Mouse (Mus musculus): ENCODE measurements around the gene Tas1r3.

Gene Tas1r3

GRCm38 (mm10) chr4:155886330-155886729 lies 23.2 kb upstream of the Tas1r3 start:
- no peak for DNase-seq

GRCm38 (mm10) chr4:155883587-155883986 lies 20.4 kb upstream of the Tas1r3 start:
- DNase-seq, result no peak

GRCm38 (mm10) chr4:155871404-155871803 lies 8.2 kb upstream of the Tas1r3 start:
- DNase-seq, result no peak

- peak; percentile 97 for DNase-seq
These were observed 6.3 kb upstream of the Tas1r3 start, which contains the start of the genes Cptp and Ints11 for GRCm38 (mm10) chr4:155869317-155870033. TSS of gene Cptp (minus strand) at chr4:155869440. TSS of gene Ints11 (plus strand) at chr4:155869546.

- no peak for DNase-seq
These were observed 5.6 kb upstream of the Tas1r3 start for GRCm38 (mm10) chr4:155868614-155869298.

GRCm38 (mm10) chr4:155861787-155862186 lies 1.4 kb downstream of the Tas1r3 start:
- DNase-seq, result peak in 1 of 2 experiments; percentile 10

GRCm38 (mm10) chr4:155859318-155859717 lies 3.8 kb downstream of the Tas1r3 start:
- DNase-seq, result peak; percentile 8 to 28

DNA sequence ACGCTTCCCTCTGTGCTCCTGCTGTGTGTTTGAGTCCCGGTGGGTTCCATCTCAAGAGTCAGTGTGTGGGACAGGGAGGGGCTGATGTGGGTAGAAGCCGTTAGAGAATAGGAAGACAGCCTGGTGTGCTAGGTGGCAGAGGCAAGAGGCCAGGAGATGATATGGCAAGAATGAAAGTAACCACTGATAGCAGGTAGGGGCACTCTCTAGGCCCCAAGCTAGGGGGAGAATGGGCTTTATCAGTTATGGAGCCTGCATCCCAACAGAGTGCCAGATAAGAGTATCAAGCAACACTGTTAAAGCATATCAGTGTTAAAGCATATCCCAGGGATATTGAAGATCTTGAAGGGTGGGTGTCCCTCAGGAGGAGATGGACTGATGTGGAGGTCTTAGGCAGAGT lies 6.3 kb downstream of the Tas1r3 start:
- DNase-seq, result no peak

GRCm38 (mm10) chr4:155856071-155856470 lies 7.1 kb downstream of the Tas1r3 start:
- DNase-seq, result no peak

DNA sequence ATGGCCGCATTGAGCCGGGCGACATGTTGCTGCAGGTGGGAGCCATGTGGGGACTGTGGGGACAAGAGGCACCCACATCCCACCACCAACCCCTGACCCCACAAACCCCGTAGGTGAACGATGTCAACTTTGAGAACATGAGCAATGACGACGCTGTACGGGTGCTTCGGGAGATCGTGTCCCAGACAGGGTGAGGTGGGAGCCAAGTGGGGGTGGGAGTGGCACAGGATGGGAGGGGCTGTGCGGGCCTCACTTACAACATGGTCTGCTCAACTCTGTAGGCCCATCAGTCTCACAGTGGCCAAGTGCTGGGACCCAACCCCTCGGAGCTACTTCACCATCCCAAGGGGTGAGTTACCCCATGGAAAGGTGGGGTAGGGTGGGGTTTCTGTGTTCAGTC lies 8.2 kb downstream of the Tas1r3 start:
- DNase-seq, result no peak

GRCm38 (mm10) chr4:155853421-155853820 lies 9.7 kb downstream of the Tas1r3 start:
- DNase-seq, result no peak

GRCm38 (mm10) chr4:155851951-155852411 lies 11.2 kb downstream of the Tas1r3 start:
- peak; percentile 77 to 79 for DNase-seq

- no peak for DNase-seq
These were observed 11.8 kb downstream of the Tas1r3 start for GRCm38 (mm10) chr4:155851368-155851767.

- no peak for DNase-seq
These were observed 13.2 kb downstream of the Tas1r3 start for GRCm38 (mm10) chr4:155849792-155850451.

DNA sequence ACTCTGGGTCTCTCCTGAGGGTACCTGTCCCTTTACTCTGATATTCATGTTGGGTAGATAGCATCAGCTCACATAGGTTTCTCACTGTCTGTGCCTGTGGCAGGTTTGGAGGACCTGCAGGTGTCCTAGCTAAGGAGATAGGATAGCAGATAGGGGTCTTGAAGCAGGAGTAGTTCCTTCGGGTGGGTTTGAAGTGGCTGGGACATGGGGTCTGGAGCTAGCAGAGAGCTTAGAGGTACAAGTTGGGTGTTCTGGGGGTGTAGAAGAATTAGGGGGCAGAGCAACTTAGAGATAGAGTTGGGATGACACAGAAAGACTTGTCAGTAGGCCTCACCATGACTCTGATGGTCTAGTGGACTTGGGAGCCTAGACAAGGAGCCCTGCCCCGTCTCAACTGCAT lies 13.8 kb downstream of the Tas1r3 start:
- no peak for DNase-seq

DNA sequence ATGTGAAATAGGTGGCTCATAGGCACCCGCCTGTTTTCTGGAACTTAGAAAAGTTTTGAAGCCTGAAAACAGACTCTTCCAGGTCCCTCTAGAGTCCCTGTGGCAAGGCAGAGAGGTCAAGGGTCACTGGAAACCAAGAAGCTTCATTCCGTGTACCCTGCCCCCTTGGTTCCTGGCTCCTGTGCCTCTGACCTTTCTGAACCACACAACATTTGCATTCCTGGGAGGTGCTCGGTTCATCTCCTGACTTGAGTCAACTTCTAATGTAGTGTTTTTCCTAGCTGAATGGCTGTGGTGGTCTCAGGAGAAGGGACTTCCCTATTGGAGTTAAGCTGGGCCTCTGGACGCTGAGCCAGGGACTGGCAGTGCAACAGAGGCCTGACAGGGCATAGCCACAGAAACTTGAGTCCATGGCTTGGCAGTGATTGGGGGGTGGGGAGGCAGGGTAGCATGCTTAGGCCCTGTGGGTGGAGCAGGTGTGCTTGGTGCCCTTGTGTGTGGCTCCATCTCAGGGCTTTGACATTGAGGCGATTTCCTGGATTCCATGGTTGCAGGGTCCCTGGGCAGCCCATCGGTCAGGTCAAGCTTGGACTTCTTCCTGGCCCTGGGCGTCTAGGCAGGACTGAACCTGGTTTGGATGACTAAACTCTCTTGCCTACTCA lies 14.6 kb downstream of the Tas1r3 start:
- DNase-seq, result no peak

DNA sequence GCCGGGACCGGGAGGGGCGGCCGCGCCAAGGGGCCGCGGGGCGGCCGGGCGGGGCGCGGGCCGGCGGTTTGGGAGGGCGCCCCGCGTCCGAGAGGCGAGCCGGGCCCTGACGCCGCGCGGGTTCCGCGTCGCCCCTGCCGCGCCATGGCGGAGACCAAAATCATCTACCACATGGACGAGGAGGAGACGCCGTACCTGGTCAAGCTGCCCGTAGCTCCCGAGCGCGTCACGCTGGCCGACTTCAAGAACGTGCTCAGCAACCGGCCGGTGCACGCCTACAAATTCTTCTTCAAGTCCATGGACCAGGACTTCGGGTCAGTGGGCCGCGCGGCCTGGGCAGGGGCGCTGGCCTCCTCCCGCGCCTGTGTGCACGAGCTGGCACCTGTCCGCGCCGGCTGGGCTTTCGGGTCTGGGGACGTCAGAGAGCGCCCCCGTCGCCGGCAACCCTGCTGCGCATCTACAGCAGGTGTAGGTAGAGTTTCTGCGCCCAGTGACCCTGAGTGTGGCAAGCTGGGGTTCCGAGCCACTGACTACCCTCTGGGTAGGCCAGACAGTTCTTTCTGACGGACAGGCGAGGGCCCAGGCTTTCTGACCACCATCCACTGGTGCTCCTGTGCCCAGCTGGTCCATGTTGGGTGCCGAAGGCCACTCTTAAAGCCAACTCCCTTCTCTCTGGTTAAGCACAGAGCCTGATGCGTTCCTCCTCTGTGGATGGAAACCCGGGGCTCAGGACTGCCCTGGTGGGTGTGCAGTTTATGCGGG lies 15.4 kb downstream of the Tas1r3 start:
- peak; percentile 66 to 71 for DNase-seq

DNA sequence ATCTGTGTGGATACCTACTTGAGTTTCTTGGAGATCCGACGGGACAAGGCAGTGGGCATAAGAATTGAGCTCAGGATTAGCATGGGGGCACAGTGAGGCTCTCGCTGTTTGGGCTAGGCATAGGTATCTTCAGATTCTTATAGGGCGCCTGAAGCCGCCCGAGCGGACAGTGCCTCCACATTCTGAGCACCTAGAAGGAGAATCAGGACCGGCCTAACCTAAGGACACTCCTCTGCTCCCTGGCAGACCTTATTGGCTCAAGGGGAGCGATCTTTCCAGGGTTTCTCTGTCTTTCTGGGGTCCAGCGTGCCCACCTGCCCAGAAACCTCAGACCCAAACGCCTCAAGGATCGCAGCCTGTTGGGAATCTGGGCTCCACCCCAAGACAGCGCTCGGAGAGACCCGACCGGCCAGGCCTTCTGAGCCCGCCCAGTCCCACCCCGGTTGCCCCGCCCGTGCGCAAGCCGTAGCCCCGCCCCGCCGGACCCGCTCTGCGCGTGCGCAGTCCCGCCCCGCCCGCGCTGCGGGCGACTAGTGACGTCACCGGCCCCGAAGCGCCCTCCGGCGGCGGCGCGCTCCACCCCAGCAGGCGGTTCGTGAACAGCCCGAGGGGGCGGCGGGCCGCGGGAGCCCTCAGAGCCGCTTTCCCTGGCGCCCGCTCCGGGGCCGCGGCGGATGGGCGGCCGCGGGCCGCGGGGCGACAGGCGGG lies 16.1 kb downstream of the Tas1r3 start, which contains the start of gene Dvl1:
Gene Dvl1, plus strand, starts transcription at position 532 of the 708 bp plus-strand sequence.
- DNase-seq, result peak; percentile 98 to 99

DNA sequence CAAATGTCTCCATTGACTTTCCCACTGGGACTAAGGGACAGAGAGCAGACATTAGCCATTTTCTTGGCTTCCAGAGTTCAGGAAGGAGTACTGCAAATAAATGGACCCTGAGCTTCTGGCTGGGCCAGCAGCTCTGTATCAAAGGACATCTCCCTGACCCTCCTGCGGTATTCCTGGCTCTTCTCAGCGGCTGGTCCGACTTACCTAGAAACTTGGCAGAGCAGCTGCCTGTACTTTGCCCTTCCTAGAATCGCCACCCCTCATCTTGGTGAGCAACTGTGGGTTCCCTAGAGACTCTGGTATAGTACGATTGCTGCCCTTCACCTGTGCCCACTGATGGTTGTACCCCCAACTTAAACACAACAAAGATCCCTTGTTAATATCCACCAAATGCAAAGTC lies 19.9 kb downstream of the Tas1r3 start:
- DNase-seq, result no peak

DNA sequence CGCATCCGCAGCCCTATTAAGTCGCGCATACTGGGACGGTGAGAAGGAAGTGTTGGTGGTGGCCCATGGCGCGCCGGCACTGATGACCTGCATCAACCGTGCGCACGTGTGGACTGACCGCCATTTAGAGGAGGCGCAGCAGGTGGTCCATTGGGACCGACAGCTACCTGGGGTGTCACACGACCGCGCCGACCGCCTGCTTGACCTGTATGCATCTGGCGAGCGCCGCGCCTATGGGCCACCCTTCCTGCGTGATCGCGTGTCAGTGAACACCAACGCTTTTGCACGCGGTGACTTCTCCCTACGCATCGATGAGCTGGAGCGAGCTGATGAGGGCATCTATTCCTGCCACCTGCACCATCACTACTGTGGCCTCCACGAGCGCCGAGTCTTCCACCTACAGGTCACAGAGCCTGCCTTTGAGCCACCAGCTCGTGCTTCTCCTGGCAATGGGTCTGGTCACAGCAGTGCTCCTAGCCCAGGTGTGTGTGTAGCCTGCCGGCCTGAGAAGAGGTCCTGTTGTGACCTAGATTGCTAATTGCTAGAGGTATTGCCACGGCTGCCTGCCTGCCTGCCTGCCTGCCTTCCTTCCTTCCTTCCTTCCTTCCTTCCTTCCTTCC lies 21.4 kb downstream of the Tas1r3 start:
- peak; percentile 50 to 66 for DNase-seq

- DNase-seq, result peak in 1 of 2 experiments; percentile 53
These were observed 22.1 kb downstream of the Tas1r3 start for GRCm38 (mm10) chr4:155841003-155841454.

All from cerebellum, postnatal 14 days (tissue).